Mouse (Mus musculus) kidney, adult 8-10 months (tissue): ENCODE measurements at regions not wholly inside any gene's neighbourhood (a gene's known extent, or its start where the extent isn't known, plus 50 kb on each side); places are given as distances from the start of the nearest gene placed in this dataset.
A peak's percentile ranks its signal among the peaks of the same experiment; 100 is the strongest.

ENCODE experiments used
- DNase-seq, 2 experiments: peaks; one replicate each; pipeline ENCODE4 v3.0.0; 2022

DNA sequence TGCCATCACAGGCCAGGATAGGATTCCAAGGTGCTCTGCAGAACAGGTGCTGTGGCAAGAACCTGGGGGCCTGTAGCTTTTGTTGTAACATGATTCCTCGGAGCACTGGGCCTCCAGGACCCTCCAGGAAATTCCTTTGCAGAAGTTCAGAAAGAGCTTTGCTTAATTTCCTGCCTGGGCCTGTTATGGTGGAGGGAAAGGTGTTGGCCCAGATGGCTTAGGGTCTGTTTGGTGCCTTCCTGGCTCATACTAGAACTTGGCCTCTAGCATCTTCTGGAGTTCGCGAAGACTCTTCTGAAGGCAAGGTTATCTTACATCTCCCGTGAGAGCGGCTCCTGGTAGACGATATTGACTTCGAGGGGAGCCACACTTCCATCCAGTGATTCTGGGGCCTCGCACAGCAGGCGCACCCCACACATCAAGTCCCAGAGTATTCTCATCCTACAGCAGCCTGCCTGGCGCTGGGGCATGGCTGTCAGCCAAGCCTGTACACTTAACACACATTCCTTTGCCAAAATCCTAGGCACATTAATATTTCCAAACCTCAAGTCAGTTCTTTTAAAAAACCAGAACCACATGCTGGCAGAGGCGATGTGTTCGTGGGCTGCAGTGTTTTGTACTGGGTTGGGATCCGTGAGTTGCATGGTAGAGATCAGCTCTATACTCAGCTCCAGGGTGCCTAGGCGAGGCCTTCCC, 54.5 kb upstream of the Cxcl14 start:
- no peak for DNase-seq

DNA sequence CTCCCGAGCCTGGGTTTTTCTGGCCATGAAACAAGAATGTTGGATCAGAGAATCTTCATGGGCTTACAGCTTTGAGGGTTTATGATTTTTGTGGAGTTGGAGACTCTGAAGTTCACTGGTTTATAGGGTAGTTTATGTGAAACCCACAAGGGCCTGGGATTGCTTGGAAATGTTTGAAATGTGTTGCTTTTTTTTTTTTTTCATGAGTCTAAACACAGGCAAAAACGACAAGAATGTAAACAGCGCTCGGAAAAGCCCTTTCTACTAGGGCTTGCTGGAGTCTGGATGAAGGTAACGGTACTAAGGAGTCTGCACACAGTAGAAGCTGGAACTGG, 55.0 kb upstream of the Cxcl14 start:
- no peak for DNase-seq

DNA sequence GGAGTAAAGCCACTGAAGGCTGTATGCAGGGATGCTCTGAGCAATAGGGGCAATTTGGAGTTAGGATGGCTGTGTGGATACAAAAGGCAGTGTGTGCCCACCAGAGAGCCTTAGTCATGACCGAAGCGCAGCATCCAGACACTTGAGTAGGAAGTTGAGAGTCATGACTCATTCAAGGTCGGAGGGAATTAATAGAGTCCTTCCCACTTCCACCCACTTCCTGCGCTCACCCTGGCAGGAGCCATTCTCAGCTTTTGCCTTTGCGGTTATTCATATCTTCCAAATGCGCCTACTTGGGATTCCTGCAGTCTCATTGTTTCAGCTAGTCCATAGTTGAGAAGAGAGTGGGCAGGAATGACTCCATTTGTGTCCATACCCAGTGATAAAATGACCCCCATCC, 56.1 kb upstream of the Cxcl14 start:
- DNase-seq = no peak

DNA sequence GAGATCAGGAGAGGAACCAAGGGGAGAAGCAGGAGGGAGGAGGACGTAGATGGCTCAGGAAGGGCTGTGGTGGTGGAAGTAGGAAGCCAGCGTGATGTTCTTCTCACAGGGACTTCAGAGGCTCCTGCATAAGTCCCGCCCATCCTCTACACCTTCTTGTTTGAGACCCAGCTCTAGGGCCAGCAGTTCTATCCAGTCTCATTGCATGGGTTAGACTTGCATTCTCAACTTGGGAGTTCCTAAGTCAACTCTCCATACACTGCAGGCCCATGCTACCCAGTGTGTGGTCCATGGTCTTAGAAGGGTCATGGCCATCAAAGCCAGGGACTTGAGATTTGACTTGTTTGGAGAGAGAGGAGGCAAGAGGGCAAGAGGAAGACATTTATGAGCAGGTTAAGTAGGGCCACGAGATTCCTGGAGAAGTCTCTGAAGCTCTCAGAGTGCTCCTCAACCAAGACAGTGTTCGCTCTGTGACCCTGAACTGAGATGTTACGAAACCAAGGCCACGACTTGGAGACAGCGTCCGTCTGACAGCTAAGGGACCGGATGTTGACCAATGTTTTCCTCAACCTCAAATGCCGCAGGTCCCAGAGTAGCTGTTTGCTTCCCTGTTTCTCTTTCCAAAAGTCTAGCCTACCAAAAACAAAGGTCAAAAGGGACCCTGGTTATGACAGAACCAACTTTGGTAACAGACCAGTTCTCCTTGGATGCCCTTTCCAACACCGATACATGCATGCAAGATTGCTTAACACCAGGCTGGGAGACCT, 56.7 kb upstream of the Cxcl14 start:
- DNase-seq = peak; percentile 28 to 62

- DNase-seq = no peak
These were observed 57.6 kb upstream of the Cxcl14 start for GRCm38 (mm10) chr13:56353921-56354320.

DNA sequence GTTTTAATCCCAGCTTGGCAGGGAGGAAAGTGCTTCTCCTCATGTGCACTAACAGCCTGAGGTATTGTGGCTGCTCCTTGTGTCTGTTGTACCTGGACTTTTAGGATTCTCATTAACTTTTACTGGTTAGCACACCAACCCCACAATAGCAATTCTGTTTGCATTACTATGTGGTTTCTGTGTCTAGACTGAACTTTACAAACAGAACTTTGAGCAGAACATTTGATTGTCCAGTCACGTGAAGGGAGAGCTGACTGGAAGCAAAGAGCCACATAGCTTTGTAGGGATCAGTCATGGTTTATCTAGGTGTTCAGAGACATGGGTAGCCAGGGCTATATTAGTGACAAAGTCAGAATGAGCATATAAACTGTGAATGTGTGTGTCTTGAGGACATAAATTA, 58.3 kb upstream of the Cxcl14 start:
- no peak for DNase-seq

- DNase-seq = no peak
These were observed 60.6 kb upstream of the Cxcl14 start for GRCm38 (mm10) chr13:56356999-56357398.

DNA sequence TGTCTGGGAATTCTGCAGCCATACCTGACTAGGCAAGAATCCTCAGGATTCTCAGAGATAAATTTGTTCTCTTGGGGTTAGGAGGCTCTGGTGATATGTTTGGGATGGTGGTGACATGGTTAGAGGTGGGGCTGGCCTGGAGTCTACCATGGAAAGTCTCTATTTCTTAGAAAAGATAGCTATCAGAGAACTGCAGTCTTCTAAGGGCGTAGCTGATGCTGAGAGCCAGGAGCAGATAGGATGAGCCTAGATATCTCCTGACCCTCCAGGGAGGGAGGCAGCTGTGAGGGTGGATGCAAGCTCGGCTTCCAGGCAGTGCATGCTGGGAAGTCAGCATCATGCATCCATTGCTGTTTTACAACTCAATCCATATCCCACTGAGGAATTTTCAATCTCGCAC, 61.6 kb upstream of the Cxcl14 start:
- DNase-seq = no peak

GRCm38 (mm10) chr13:56358827-56359226, 62.5 kb upstream of the Cxcl14 start:
- DNase-seq = no peak

DNA sequence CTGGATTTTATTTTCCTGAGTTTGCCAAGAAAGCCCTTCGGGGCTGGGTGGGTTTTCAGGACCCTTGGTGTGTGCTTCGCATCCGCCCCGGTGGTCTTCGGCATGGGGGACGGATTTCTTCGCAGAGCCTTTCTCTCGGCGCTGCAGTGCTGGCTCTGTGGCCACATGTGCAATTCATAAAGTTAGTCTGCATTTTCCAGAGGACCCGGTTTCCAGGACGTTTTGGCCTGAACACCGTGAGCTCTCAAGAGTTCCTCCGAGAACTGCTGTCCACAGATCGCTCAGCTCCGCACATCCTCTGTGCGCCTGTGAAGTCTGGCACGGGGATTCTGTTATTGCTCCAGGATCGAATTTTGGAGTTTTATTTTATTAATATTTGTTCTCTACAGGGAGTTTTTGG, 63.2 kb upstream of the Cxcl14 start:
- no peak for DNase-seq

- DNase-seq = no peak
These were observed 64.5 kb upstream of the Cxcl14 start for GRCm38 (mm10) chr13:56360803-56361202.

DNA sequence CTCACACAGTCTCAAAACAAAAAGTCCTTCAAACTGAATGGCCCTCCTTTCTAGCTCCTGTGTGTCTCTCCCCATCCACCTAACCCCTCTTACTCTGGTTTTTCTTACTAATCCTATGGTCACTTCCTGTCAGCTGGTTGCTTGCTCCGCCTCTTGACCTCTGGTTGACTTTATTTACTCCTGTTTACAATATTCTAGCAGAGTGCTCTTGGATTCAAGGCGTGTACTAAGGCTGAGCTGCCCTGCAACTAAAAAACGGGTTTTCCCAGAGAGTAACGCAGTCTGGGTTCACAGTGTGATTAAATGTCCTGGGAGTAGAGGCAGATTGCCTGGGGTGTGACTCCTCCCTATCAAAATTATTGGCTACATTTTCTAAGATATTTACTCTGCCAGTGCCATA, 64.2 kb upstream of the Gm3045 start:
- DNase-seq = no peak

DNA sequence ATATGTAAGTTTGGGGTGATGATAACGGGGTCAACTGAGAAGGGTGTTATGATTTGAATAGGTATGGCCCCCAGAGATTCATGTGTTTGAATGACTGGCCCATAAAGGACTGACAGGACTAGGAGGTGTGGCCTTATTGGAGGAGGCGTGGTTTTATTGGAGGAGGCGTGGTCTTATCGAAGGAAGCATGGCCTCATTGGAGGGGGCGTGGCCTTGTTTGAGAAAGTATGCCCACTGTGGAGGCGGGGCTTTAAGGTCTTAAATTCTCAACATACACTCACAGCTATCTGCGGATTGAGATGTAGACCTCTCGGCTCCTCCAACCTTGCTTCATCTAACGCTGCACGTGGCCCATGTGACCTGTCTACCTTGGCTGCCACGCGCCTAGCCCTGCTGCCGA, 63.7 kb upstream of the Gm3045 start:
- no peak for DNase-seq

- DNase-seq = no peak
These were observed 56.8 kb upstream of the Gm3045 start for GRCm38 (mm10) chr13:56369600-56369999.

GRCm38 (mm10) chr13:56371374-56371773, 55.0 kb upstream of the Gm3045 start:
- DNase-seq = no peak

DNA sequence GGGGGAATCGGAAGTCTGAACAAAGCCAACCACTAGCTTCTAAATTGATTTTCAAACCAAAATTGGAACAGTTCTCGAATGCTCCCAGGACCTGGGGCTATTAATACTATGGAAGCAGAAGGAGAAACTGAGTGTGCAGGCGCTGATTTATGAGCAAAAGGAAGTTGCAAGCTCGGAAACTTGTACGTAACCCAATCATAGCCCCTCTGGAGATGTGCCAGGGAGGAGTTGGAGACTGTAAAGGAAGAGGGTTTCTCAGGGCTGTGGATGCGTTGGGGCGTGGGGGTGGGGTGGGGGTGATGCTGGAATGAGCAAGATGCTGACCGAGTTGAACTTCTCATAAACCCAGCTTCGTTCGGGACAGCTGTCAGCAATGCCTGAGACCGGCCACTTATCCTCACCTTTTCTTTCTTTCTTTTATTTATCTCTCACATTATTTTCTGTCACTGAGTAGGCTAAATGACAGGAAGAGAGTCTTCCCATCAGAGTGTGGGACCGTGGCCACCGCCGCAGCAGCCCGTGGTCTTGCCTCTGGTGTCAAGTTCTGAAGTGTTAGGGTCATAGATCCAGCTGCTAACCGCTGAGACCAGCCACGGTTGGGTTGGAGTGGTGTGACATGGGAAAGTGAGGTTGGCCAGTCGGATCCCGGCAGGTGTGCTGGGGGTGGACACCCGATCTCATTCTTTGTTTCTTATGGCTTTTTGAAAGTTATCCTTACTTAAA, 54.2 kb upstream of the Gm3045 start:
- DNase-seq = peak; percentile 15 to 39

DNA sequence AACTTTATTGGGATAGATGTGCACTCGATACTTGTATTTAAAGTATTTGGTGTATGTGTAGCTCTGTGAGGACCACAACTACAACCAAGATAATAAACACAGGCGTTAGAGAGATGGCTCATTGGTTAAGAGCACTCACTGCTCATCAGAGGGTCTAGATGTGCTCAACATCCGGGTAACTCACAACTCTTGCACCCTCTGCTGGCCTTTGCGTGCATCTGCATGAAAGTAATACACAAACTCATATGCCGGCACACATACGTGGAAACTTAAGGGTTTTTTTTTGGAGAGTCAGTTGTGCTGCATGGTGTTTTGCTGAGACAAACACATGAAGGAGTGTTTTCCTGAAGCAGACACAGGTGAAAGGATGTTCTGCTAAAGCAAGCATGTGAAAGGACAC, 53.7 kb upstream of the Gm3045 start:
- no peak for DNase-seq
